Mouse (Mus musculus) embryonic facial prominence, embryonic 12.5 days (tissue): ENCODE measurements at regions not wholly inside any gene's neighbourhood (a gene's known extent, or its start where the extent isn't known, plus 50 kb on each side); places are given as distances from the start of the nearest gene placed in this dataset.

Experiments
- ATAC-seq: fragments of 200-750 bp; cut with Nextera tagmentation; 2 replicates; pipeline ENCODE4 v1.8.0; 2017; ENCODE audit not compliant: insufficient number of reproducible peaks, insufficient read depth, low FRiP score, low TSS enrichment
- H3K27ac ChIP-seq: fragments of 300-500 bp; sonication (generic); 2 replicates; pipeline ENCODE4 v1.5.1; 2016; ENCODE audit warnings: mild to moderate bottlenecking
- H3K27me3 ChIP-seq: fragments of 300-500 bp; sonication (generic); 2 replicates; pipeline ENCODE4 v1.6.1; 2016; ENCODE audit warnings: mild to moderate bottlenecking, moderate library complexity
- H3K36me3 ChIP-seq: fragments of 300-500 bp; sonication (generic); 2 replicates; pipeline ENCODE4 v1.6.1; 2016; ENCODE audit warnings: mild to moderate bottlenecking
- H3K4me1 ChIP-seq: fragments of 300-500 bp; sonication (generic); 2 replicates; pipeline ENCODE4 v1.6.1; 2016
- H3K4me2 ChIP-seq: fragments of 300-500 bp; sonication (generic); replicated peaks from 2 replicates; pipeline ENCODE4 v1.6.1; 2016; ENCODE audit warnings: mild to moderate bottlenecking, moderate library complexity
- H3K4me3 ChIP-seq: fragments of 300-500 bp; sonication (generic); 2 replicates; pipeline ENCODE4 v1.5.1; 2016; ENCODE audit warnings: mild to moderate bottlenecking
- H3K9ac ChIP-seq: fragments of 300-500 bp; sonication (generic); 2 replicates; pipeline ENCODE4 v1.6.1; 2016; ENCODE audit warnings: mild to moderate bottlenecking, moderate library complexity
- H3K9me3 ChIP-seq: fragments of 300-500 bp; sonication (generic); 2 replicates; pipeline ENCODE4 v1.6.1; 2016; ENCODE audit warnings: mild to moderate bottlenecking, moderate library complexity
- WGBS: fragments of 180-500 bp; shearing (Covaris S2); methylation state at CpG from one replicate; pipeline ENCODE4 v1.1.7; 2016; 5-methylcytosine and 5-hydroxymethylcytosine counted together

GRCm38 (mm10) chr2:48441296-48441990 lies 372.5 kb upstream of the Acvr2a start:
- no peak overlapping the region for H3K4me3 ChIP-seq
- 47% methylated on average over 11 of the region's 11 CpGs for WGBS
- H3K4me1 ChIP-seq, result peaks cover 4% of the 10 kb centered on the region
- no peaks in the 10 kb centered on the region for H3K9me3 ChIP-seq
- no peaks in the 10 kb centered on the region for H3K27me3 ChIP-seq
- H3K4me2 ChIP-seq, result no peak overlapping the region
- no peak overlapping the region for H3K9ac ChIP-seq
- peak; percentile 72 for ATAC-seq
- H3K27ac ChIP-seq, result no peak overlapping the region; the same call in 1 of the 2 replicates
- no peaks in the 10 kb centered on the region for H3K36me3 ChIP-seq

- Histone ChIP-seq H3K27me3 (no peaks in the 10 kb centered on the region), H3K36me3 (no peaks in the 10 kb centered on the region), H3K4me3 (no peak overlapping the region), H3K9ac (no peak overlapping the region), H3K4me1 (peaks cover 4% of the 10 kb centered on the region), H3K9me3 (no peaks in the 10 kb centered on the region), H3K27ac (no peak overlapping the region), H3K4me2 (no peak overlapping the region)
- no peak for ATAC-seq
- 82% methylated on average over 10 of the region's 10 CpGs for WGBS
These were observed 371.8 kb upstream of the Acvr2a start for GRCm38 (mm10) chr2:48441991-48442544.

GRCm38 (mm10) chr2:48445898-48446604 lies 367.9 kb upstream of the Acvr2a start:
- H3K27ac ChIP-seq, result no peak overlapping the region
- H3K27me3 ChIP-seq, result no peaks in the 10 kb centered on the region
- H3K4me1 ChIP-seq, result peaks cover 4% of the 10 kb centered on the region
- no peak overlapping the region for H3K4me3 ChIP-seq
- WGBS, result 21% methylated on average over 5 of the region's 5 CpGs
- H3K36me3 ChIP-seq, result no peaks in the 10 kb centered on the region
- H3K9ac ChIP-seq, result no peak overlapping the region
- H3K4me2 ChIP-seq, result no peak overlapping the region
- no peak for ATAC-seq
- no peaks in the 10 kb centered on the region for H3K9me3 ChIP-seq

GRCm38 (mm10) chr2:48446617-48447016 lies 367.3 kb upstream of the Acvr2a start:
- WGBS, result 85% methylated on average over 5 of the region's 5 CpGs
- H3K4me2 ChIP-seq, result no peak overlapping the region
- H3K27me3 ChIP-seq, result no peaks in the 10 kb centered on the region
- no peak overlapping the region for H3K27ac ChIP-seq
- no peaks in the 10 kb centered on the region for H3K36me3 ChIP-seq
- ATAC-seq, result no peak
- no peak overlapping the region for H3K9ac ChIP-seq
- no peaks in the 10 kb centered on the region for H3K9me3 ChIP-seq
- H3K4me1 ChIP-seq, result no peaks in the 10 kb centered on the region; the same call in 1 of the 2 replicates
- H3K4me3 ChIP-seq, result no peak overlapping the region

- H3K27ac ChIP-seq, result no peak overlapping the region
- H3K4me3 ChIP-seq, result no peak overlapping the region
- no peak overlapping the region for H3K4me2 ChIP-seq
- H3K4me1 ChIP-seq, result no peaks in the 10 kb centered on the region; the same call in 1 of the 2 replicates
- ATAC-seq, result no peak
- H3K9me3 ChIP-seq, result no peaks in the 10 kb centered on the region
- H3K36me3 ChIP-seq, result no peaks in the 10 kb centered on the region
- H3K9ac ChIP-seq, result no peak overlapping the region
- WGBS, result 85% methylated on average over 7 of the region's 7 CpGs
- H3K27me3 ChIP-seq, result no peaks in the 10 kb centered on the region
These were observed 364.6 kb upstream of the Acvr2a start for GRCm38 (mm10) chr2:48449165-48449842.

GRCm38 (mm10) chr2:48456072-48457040 lies 357.6 kb upstream of the Acvr2a start:
- 45% methylated on average over 7 of the region's 7 CpGs for WGBS

GRCm38 (mm10) chr2:48457117-48457516 lies 356.8 kb upstream of the Acvr2a start:
- ATAC-seq, result no peak
- no peak overlapping the region for H3K4me2 ChIP-seq
- no peaks in the 10 kb centered on the region for H3K27me3 ChIP-seq
- no peaks in the 10 kb centered on the region for H3K9me3 ChIP-seq
- no peaks in the 10 kb centered on the region for H3K4me1 ChIP-seq
- H3K27ac ChIP-seq, result no peak overlapping the region
- no peak overlapping the region for H3K9ac ChIP-seq
- WGBS, result 65% methylated on average over 4 of the region's 4 CpGs
- H3K4me3 ChIP-seq, result no peak overlapping the region
- H3K36me3 ChIP-seq, result no peaks in the 10 kb centered on the region

More at GRCm38 (mm10) chr2:48456072-48457040, 357.6 kb upstream of the Acvr2a start:
- Histone ChIP-seq H3K9me3 (no peaks in the 10 kb centered on the region), H3K27ac (no peak overlapping the region), H3K9ac (no peak overlapping the region), H3K4me2 (no peak overlapping the region), H3K36me3 (no peaks in the 10 kb centered on the region), H3K4me3 (no peak overlapping the region), H3K4me1 (no peaks in the 10 kb centered on the region), H3K27me3 (no peaks in the 10 kb centered on the region)
- no peak for ATAC-seq

- Histone ChIP-seq H3K9ac (no peak overlapping the region), H3K27ac (no peak overlapping the region), H3K4me3 (no peak overlapping the region), H3K36me3 (no peaks in the 10 kb centered on the region), H3K9me3 (no peaks in the 10 kb centered on the region), H3K4me2 (no peak overlapping the region), H3K4me1 (no peaks in the 10 kb centered on the region), H3K27me3 (no peaks in the 10 kb centered on the region)
- WGBS, result 78% methylated on average over 4 of the region's 4 CpGs
- no peak for ATAC-seq
These were observed 348.4 kb upstream of the Acvr2a start for GRCm38 (mm10) chr2:48465483-48465882.

GRCm38 (mm10) chr2:48468895-48469294 lies 345.0 kb upstream of the Acvr2a start:
- ATAC-seq, result no peak
- Histone ChIP-seq H3K4me2 (no peak overlapping the region), H3K9ac (no peak overlapping the region), H3K4me3 (no peak overlapping the region), H3K36me3 (no peaks in the 10 kb centered on the region), H3K9me3 (no peaks in the 10 kb centered on the region), H3K27me3 (no peaks in the 10 kb centered on the region), H3K27ac (no peak overlapping the region), H3K4me1 (no peaks in the 10 kb centered on the region)
- 85% methylated on average over 4 of the region's 4 CpGs for WGBS

- H3K4me2 ChIP-seq, result no peak overlapping the region
- H3K4me1 ChIP-seq, result no peaks in the 10 kb centered on the region
- no peak overlapping the region for H3K9ac ChIP-seq
- H3K36me3 ChIP-seq, result no peaks in the 10 kb centered on the region
- ATAC-seq, result no peak
- H3K9me3 ChIP-seq, result no peaks in the 10 kb centered on the region
- no peak overlapping the region for H3K27ac ChIP-seq
- no peaks in the 10 kb centered on the region for H3K27me3 ChIP-seq
- WGBS, result 82% methylated on average over 4 of the region's 4 CpGs
- H3K4me3 ChIP-seq, result no peak overlapping the region
These were observed 344.6 kb upstream of the Acvr2a start for GRCm38 (mm10) chr2:48469357-48469756.

GRCm38 (mm10) chr2:48473102-48473501 lies 340.8 kb upstream of the Acvr2a start:
- WGBS, result 74% methylated on average over 3 of the region's 3 CpGs
- Histone ChIP-seq H3K9me3 (no peaks in the 10 kb centered on the region), H3K9ac (no peak overlapping the region), H3K27ac (no peak overlapping the region), H3K27me3 (no peaks in the 10 kb centered on the region), H3K36me3 (no peaks in the 10 kb centered on the region), H3K4me2 (no peak overlapping the region), H3K4me1 (no peaks in the 10 kb centered on the region), H3K4me3 (no peak overlapping the region)
- no peak for ATAC-seq
